Mouse (Mus musculus): ENCODE results near the gene B4galnt2. TPM values are rescaled to one million over a fixed set of nuclear protein-coding genes. Genes with fewer than 3 reads are reported as not detected.

The B4galnt2 gene
- polyA plus RNA-seq, 1 experiment from 2014 or later = 0.08 TPM

DNA sequence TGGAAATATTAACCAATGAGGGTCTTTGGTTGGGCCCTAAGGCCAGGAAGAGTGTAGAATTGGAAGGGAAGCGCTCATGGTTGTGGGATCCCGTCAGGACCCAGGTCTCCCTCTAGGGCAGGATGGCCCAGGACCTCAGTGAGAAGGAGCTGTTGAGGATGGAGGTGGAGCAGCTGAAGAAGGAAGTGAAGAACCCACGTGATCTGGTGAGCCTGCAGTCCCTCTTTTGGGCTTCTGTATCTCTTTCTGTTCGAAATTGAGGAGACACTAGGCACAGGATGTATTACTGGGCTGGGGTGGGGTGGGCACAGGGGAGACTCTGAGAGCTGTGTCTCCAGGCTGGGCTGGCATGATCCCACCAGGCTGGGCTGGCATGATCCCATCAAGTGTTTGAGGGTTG, 69.8 kb downstream of the B4galnt2 start:
- 75% methylated on average over 4 of the region's 4 CpGs for WGBS
- H3K4me1 ChIP-seq (ENCODE audit: control insufficient read depth, insufficient read depth, low read length) = 0 out of 2 replicates have a peak, but pooled peaks cover 5% of the 10 kb centered on the region
- H3K9ac ChIP-seq (ENCODE audit: low read length) = no peak overlapping the region
- DNase-seq (ENCODE audit: low spot score, missing footprints) (peak; percentile 49), ATAC-seq (ENCODE audit: low FRiP score) (no peak)
- H3K27me3 ChIP-seq (ENCODE audit: control insufficient read depth, insufficient read depth, low read length) = peaks cover 5% of the 10 kb centered on the region; the same call in 1 of the 2 replicates
- no peaks in the 10 kb centered on the region for H3K9me3 ChIP-seq (ENCODE audit: control insufficient read depth, low read length)
- no peak overlapping the region for H3K27ac ChIP-seq (ENCODE audit: low read depth, low read length)
- no peak overlapping the region for H3K4me3 ChIP-seq (ENCODE audit: low read depth, low read length)
- H3K4me2 ChIP-seq = no peak overlapping the region
- no peaks in the 10 kb centered on the region for H3K36me3 ChIP-seq (ENCODE audit: control insufficient read depth, insufficient read depth, low read length)

DNA sequence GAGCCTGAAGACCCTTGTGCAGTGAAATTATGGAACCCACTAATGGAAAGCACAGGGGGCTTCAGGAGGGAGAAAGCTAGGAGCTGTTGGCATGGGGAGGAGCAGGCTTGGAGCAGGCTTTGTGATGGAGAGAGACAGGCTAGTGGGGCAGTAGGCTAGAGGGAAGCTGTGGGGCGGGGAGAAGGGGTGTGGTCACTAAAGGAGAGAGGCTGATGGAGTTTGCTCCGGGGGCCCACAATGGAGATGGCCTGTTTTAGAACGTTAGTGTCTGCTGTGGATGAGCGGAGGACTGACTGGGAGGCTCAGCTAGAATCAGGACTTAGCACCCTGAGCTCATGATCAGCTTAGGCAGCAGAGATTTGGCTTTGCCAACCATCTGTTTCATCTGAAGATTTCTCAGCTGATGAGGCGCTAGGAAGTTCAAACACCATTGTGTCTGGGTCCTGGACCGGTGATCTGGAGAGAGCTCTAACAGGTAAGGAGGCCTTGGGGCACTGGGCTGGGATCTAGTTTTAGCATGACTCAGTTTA, 71.2 kb downstream of the B4galnt2 start:
- Histone ChIP-seq H3K9me3 (ENCODE audit: control insufficient read depth, low read length) (no peaks in the 10 kb centered on the region), H3K4me2 (no peak overlapping the region), H3K36me3 (ENCODE audit: control insufficient read depth, insufficient read depth, low read length) (no peaks in the 10 kb centered on the region), H3K4me1 (ENCODE audit: control insufficient read depth, insufficient read depth, low read length) (0 out of 2 replicates have a peak, but pooled peaks cover 5% of the 10 kb centered on the region), H3K27ac (ENCODE audit: low read depth, low read length) (no peak overlapping the region), H3K4me3 (ENCODE audit: low read depth, low read length) (no peak overlapping the region), H3K9ac (ENCODE audit: low read length) (no peak overlapping the region), H3K27me3 (ENCODE audit: control insufficient read depth, insufficient read depth, low read length) (peaks cover 5% of the 10 kb centered on the region; the same call in 1 of the 2 replicates)
- 58% methylated on average over 6 of the region's 6 CpGs for WGBS
- DNase-seq (ENCODE audit: low spot score, missing footprints) (peak; percentile 45), ATAC-seq (ENCODE audit: low FRiP score) (no peak)

DNA sequence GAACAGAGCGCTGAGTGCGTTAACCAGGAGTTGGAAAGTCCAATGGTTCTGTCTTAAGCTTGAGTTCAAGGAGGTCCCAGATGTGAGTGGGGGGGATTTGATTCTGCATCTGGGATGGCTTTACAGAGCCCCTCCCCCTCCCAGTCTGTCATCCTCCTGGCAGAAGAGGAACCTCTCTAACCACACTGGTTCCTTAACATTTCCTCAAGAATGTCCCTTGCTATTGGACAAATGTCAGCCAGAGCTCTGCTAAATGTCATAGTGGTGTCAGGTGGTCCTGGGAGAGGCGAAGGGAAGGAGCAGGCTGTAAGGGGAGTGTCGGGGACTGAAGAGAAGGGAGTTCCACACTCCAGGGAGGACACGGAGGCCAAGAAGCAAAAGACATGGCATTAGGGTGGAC, 71.7 kb downstream of the B4galnt2 start:
- WGBS = 76% methylated on average over 5 of the region's 5 CpGs
- no peaks in the 10 kb centered on the region for H3K36me3 ChIP-seq (ENCODE audit: control insufficient read depth, insufficient read depth, low read length)
- no peak overlapping the region for H3K4me2 ChIP-seq
- no peak overlapping the region for H3K9ac ChIP-seq (ENCODE audit: low read length)
- no peak for ATAC-seq (ENCODE audit: low FRiP score)
- no peak overlapping the region for H3K27ac ChIP-seq (ENCODE audit: low read depth, low read length)
- peak; percentile 26 for DNase-seq (ENCODE audit: low spot score, missing footprints)
- no peak overlapping the region for H3K4me3 ChIP-seq (ENCODE audit: low read depth, low read length)
- 0 out of 2 replicates have a peak, but pooled peaks cover 5% of the 10 kb centered on the region for H3K4me1 ChIP-seq (ENCODE audit: control insufficient read depth, insufficient read depth, low read length)
- H3K9me3 ChIP-seq (ENCODE audit: control insufficient read depth, low read length) = no peaks in the 10 kb centered on the region
- peaks cover 5% of the 10 kb centered on the region; the same call in 1 of the 2 replicates for H3K27me3 ChIP-seq (ENCODE audit: control insufficient read depth, insufficient read depth, low read length)

DNA sequence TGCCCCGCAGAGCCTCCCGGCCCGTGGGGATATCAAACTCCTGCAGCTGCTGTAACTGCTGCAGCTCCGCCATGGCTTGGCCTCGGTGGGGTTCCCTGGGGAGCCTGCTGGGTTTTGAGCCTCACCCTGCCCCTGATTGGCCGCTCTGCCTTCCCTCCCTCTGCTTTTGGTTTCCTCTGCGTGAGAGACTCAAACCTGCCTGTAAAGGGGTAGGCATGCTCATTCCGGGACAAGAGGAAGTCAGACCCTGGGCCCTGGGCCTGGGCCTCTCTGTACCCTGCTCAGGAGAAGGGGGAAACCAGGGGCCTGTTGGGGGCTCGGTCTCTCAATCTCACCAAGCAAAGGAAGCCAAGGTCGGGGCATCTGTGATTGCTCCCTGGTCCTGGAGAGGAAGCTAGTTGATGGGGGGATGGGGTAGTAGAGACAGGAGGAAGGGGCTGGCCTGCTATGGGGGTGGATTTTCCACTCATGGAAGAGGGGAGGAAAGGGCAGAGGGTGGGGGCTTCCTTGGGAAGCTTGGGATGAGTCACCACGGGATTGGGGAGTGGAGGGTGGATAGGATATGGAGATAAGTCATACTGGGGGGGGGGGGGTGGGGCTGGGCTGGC, 72.5 kb downstream of the B4galnt2 start, which contains the start of gene Abi3:
TSS of gene Abi3 (minus strand) at position 403 of the 608 bp plus-strand sequence.
- H3K27ac ChIP-seq (ENCODE audit: low read depth, low read length) = no peak within 1 kb of the TSS
- no peak within 1 kb of the TSS for H3K4me3 ChIP-seq (ENCODE audit: low read depth, low read length)
- H3K36me3 ChIP-seq (ENCODE audit: control insufficient read depth, insufficient read depth, low read length) = no peaks in the 10 kb centered on the region
- DNase-seq (ENCODE audit: low spot score, missing footprints) (peak; percentile 84), ATAC-seq (ENCODE audit: low FRiP score) (no peak)
- peaks cover 5% of the 10 kb centered on the region; the same call in 1 of the 2 replicates for H3K27me3 ChIP-seq (ENCODE audit: control insufficient read depth, insufficient read depth, low read length)
- H3K9me3 ChIP-seq (ENCODE audit: control insufficient read depth, low read length) = no peaks in the 10 kb centered on the region
- H3K4me1 ChIP-seq (ENCODE audit: control insufficient read depth, insufficient read depth, low read length) = 0 out of 2 replicates have a peak, but pooled peaks cover 5% of the 10 kb centered on the region
- H3K4me2 ChIP-seq = no peak within 1 kb of the TSS; the same call in 1 of the 2 replicates
- no peak within 1 kb of the TSS for H3K9ac ChIP-seq (ENCODE audit: low read length)
- WGBS = 16% methylated on average over 11 of the region's 11 CpGs

DNA sequence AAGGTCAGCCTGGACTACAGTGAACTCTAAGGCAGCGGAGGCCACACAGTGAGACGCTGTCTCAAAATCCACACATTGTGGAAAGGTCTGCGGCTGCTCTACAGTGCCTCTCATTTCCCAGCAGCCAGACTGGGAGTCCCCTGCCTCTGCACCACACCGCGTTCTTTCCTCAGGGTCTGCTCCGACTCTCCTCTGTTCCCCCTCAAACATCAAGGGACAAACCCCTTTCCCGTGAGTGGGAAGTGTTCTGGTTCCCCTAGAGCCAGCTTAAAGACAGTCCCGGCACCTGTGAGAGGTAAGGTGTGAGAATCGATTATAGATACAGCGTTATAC, 73.2 kb downstream of the B4galnt2 start:
- 53% methylated on average over 10 of the region's 10 CpGs for WGBS
- DNase-seq (ENCODE audit: low spot score, missing footprints) (peak; percentile 75), ATAC-seq (ENCODE audit: low FRiP score) (no peak)
- Histone ChIP-seq H3K9ac (ENCODE audit: low read length) (no peak overlapping the region), H3K9me3 (ENCODE audit: control insufficient read depth, low read length) (no peaks in the 10 kb centered on the region), H3K4me3 (ENCODE audit: low read depth, low read length) (no peak overlapping the region), H3K4me1 (ENCODE audit: control insufficient read depth, insufficient read depth, low read length) (0 out of 2 replicates have a peak, but pooled peaks cover 5% of the 10 kb centered on the region), H3K4me2 (no peak overlapping the region), H3K27me3 (ENCODE audit: control insufficient read depth, insufficient read depth, low read length) (peaks cover 5% of the 10 kb centered on the region; the same call in 1 of the 2 replicates), H3K27ac (ENCODE audit: low read depth, low read length) (no peak overlapping the region), H3K36me3 (ENCODE audit: control insufficient read depth, insufficient read depth, low read length) (no peaks in the 10 kb centered on the region)

DNA sequence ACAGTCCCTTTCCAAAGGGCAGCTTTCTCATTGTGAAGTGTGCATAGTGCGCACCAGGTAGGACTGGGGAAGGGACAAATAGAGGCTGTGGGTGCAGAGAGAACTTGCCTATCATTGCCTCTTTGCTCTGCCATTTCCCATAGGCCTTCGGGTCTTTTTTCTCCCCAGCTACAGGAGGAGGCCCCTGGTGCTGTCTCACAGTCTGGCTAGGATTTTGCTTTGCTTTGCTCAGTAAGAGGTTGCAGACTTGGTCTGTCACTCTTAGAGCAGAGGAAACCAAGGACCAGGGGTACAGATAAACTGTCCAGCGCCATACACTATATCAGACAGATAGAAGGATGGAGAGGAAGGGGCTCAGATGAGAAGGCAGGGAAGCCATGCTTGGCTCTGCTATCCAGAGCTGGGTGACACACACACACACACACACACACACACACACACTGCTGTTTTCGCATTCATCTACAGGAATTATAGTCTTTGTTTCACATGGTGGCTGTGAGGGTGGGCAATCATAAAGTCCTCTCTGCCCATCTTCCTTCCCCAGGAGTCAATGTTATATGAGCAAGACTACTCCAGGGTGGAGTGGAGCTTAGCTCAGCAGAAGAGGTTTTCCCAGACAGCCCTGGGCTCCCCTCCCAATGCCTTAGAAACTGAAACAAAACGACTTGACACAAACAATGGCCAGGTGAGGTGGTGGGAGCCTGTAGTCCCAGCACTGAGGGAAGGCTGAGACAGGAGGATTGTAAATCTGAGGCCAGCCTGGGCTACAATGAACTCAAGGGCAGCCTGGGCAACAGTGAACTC, 73.8 kb downstream of the B4galnt2 start:
- H3K4me3 ChIP-seq (ENCODE audit: low read depth, low read length) = no peak overlapping the region
- H3K4me2 ChIP-seq = no peak overlapping the region
- H3K9ac ChIP-seq (ENCODE audit: low read length) = no peak overlapping the region
- 79% methylated on average over 5 of the region's 5 CpGs for WGBS
- 0 out of 2 replicates have a peak, but pooled peaks cover 5% of the 10 kb centered on the region for H3K4me1 ChIP-seq (ENCODE audit: control insufficient read depth, insufficient read depth, low read length)
- ATAC-seq (ENCODE audit: low FRiP score) (no peak), DNase-seq (ENCODE audit: low spot score, missing footprints) (peak; percentile 79)
- no peaks in the 10 kb centered on the region for H3K36me3 ChIP-seq (ENCODE audit: control insufficient read depth, insufficient read depth, low read length)
- no peak overlapping the region for H3K27ac ChIP-seq (ENCODE audit: low read depth, low read length)
- H3K27me3 ChIP-seq (ENCODE audit: control insufficient read depth, insufficient read depth, low read length) = peaks cover 10% of the 10 kb centered on the region
- no peaks in the 10 kb centered on the region for H3K9me3 ChIP-seq (ENCODE audit: control insufficient read depth, low read length)

DNA sequence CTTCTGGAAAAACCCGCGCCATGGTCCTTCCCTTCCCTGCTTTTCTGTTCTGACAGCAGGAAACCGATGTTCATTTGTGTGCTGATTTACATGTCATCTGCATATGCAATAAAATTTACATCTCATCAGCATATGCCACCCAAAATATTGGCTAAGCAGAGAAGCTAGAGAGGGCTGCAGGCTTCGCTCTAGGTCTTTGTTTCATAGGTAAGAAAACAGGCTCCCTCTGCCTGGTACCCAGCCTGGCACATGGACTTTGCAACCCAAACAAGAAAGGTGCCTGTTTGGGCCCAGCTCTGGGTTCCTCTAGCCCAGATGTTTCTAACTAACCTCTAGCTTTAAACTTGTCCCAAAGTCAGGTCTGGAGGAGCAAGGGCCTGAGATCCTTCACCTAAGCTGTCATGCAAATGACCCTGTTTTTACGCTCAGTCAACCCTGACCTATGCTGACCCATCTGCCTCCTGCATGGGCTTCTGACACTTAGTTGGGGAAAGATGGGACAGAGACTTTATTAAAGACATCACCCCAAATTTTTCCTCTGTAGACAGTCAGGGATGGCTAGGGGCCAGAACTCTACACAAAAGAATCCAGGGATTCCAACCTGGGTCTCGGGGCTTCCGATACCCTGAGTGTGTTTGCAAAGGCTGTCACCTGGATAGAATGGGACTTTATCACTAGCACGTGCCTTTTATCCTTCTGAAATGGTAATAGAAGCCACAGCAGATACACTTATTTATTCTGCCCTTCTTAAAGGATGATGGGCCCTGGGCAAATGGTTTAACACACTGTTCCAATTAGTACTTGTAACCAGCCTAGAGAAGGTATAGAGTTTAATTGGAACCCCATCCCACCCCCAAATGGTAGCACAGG, 75.5 kb downstream of the B4galnt2 start:
- no peak overlapping the region for H3K4me2 ChIP-seq
- H3K36me3 ChIP-seq (ENCODE audit: control insufficient read depth, insufficient read depth, low read length) = no peaks in the 10 kb centered on the region
- no peak overlapping the region for H3K27ac ChIP-seq (ENCODE audit: low read depth, low read length)
- 72% methylated on average over 8 of the region's 8 CpGs for WGBS
- H3K9ac ChIP-seq (ENCODE audit: low read length) = no peak overlapping the region
- H3K9me3 ChIP-seq (ENCODE audit: control insufficient read depth, low read length) = no peaks in the 10 kb centered on the region
- DNase-seq (ENCODE audit: low spot score, missing footprints) (peak; percentile 72), ATAC-seq (ENCODE audit: low FRiP score) (no peak)
- peaks cover 10% of the 10 kb centered on the region; the same call in 1 of the 2 replicates for H3K4me1 ChIP-seq (ENCODE audit: control insufficient read depth, insufficient read depth, low read length)
- H3K4me3 ChIP-seq (ENCODE audit: low read depth, low read length) = no peak overlapping the region
- peaks cover 26% of the 10 kb centered on the region for H3K27me3 ChIP-seq (ENCODE audit: control insufficient read depth, insufficient read depth, low read length)

DNA sequence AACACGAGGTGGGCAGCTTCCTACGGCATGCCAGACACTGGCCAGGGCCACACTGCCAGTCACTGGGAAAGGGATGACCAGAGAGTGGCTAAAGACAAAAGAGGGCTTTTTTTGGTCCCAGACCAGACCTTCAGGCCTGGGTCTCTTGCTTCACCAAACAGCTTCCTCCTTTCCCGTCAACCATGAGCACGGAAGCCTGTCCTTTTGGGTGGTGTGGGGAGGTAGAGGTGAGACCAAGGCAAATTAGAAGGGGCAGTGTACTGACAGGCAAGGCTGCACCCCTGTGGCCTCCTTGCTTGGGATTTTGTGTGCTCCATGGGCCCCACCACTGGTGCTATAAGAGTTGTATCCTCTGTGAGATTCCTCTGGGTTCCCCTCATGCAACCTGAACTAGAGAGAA, 76.1 kb downstream of the B4galnt2 start:
- 82% methylated on average over 4 of the region's 4 CpGs for WGBS
- Histone ChIP-seq H3K4me1 (ENCODE audit: control insufficient read depth, insufficient read depth, low read length) (peaks cover 15% of the 10 kb centered on the region; the same call in 1 of the 2 replicates), H3K4me2 (no peak overlapping the region), H3K9ac (ENCODE audit: low read length) (no peak overlapping the region), H3K9me3 (ENCODE audit: control insufficient read depth, low read length) (no peaks in the 10 kb centered on the region), H3K27me3 (ENCODE audit: control insufficient read depth, insufficient read depth, low read length) (peaks cover 33% of the 10 kb centered on the region), H3K27ac (ENCODE audit: low read depth, low read length) (no peak overlapping the region), H3K4me3 (ENCODE audit: low read depth, low read length) (no peak overlapping the region), H3K36me3 (ENCODE audit: control insufficient read depth, insufficient read depth, low read length) (no peaks in the 10 kb centered on the region)
- DNase-seq (ENCODE audit: low spot score, missing footprints) = peak; percentile 45
- no peak for ATAC-seq (ENCODE audit: low FRiP score)

Data from midbrain, embryonic 11.5 days (tissue).